Mouse (Mus musculus) neural tube, embryonic 12.5 days (tissue): ENCODE results near the gene Ube2g1. TPM values are rescaled to one million over a fixed set of nuclear protein-coding genes. Genes with fewer than 3 reads are reported as not detected.

Experiments used
- ATAC-seq: fragments of 200-750 bp; cut with Nextera tagmentation; 2 replicates; pipeline ENCODE4 v1.8.0; 2017; ENCODE audit warnings: low read depth, mild to moderate bottlenecking, moderate TSS enrichment, moderate library complexity; ENCODE audit not compliant: low FRiP score
- H3K27ac ChIP-seq: fragments of 300-500 bp; sonication (generic); 2 replicates; pipeline ENCODE4 v1.5.1; 2016
- H3K27me3 ChIP-seq: fragments of 300-500 bp; sonication (generic); replicated peaks from 2 replicates; pipeline ENCODE4 v1.6.1; 2016; ENCODE audit warnings: mild to moderate bottlenecking
- H3K36me3 ChIP-seq: fragments of 300-500 bp; sonication (generic); 2 replicates; pipeline ENCODE4 v1.6.1; 2016; ENCODE audit warnings: mild to moderate bottlenecking
- H3K4me1 ChIP-seq: fragments of 300-500 bp; sonication (generic); 2 replicates; pipeline ENCODE4 v1.6.1; 2016
- H3K4me2 ChIP-seq: fragments of 300-500 bp; sonication (generic); replicated peaks from 2 replicates; pipeline ENCODE4 v1.6.1; 2016; ENCODE audit warnings: mild to moderate bottlenecking
- H3K4me3 ChIP-seq: fragments of 300-500 bp; sonication (generic); 2 replicates; pipeline ENCODE4 v1.5.1; 2016
- H3K9ac ChIP-seq: fragments of 300-500 bp; sonication (generic); 2 replicates; pipeline ENCODE4 v1.6.1; 2016; ENCODE audit warnings: mild to moderate bottlenecking
- H3K9me3 ChIP-seq: fragments of 300-500 bp; sonication (generic); 2 replicates; pipeline ENCODE4 v1.6.1; 2016; ENCODE audit warnings: mild to moderate bottlenecking
- WGBS: fragments of 180-500 bp; shearing (Covaris S2); methylation state at CpG from one replicate; pipeline ENCODE4 v1.1.7; 2016; 5-methylcytosine and 5-hydroxymethylcytosine counted together
- polyA plus RNA-seq: library from polyadenylated mRNA; unstranded; fragments of >200 nt; fragmentation: Nextera tagmentation; extraction: Ambion mirVana; gene quantifications from 2 replicates; pipeline ENCODE4 v1.2.1, GENCODE M21; 2016

Ube2g1 gene
- polyA plus RNA-seq, 1 experiment from 2014 or later = 119 TPM

DNA sequence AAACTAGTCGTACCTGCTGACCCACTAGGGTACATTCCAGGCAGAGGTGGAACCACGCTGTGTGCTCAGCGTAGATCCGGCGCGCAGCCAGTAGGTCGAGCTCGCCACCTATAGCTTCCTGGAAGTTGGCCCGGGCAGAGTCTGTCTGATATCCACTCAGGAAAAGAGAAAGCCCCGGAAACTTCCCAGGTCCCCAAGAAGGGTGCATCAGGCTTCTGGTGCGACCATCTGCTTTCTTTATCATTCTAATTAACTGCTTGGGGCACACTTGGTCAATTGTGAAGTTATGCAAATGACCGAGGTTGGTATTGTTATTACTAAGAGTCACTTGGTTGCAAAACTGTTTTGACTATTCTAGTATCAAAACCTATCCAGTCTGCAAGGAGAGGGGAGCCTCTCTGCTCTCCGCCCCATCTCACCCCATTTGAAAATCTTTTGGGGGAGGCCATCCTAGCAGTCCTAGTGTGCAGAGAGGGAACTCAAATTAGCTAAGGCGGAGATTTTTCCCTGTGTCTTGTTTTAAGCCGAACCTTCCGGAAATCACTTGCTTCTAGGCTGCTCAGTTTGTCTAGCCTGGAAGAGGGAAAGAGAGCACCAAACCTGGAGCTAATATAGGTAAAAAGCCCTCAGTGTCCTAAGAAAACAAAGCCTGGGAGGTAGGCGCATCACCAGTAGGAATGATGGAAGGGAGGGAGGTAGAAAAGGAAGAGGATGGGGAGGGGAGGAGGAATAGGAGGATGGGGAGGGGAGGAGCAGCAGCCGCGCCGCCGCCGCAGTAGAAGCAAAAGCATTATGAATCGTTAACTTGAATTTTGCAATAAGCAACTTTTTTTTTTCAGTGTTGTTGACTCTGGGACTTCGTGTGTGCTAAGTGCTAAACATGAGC lies 30.4 kb upstream of the Ube2g1 start:
- H3K4me1 ChIP-seq = 0 out of 2 replicates have a peak, but pooled peaks cover 10% of the 10 kb centered on the region
- 4% methylated on average over 24 of the region's 24 CpGs for WGBS
- H3K27ac ChIP-seq = no peak overlapping the region

DNA sequence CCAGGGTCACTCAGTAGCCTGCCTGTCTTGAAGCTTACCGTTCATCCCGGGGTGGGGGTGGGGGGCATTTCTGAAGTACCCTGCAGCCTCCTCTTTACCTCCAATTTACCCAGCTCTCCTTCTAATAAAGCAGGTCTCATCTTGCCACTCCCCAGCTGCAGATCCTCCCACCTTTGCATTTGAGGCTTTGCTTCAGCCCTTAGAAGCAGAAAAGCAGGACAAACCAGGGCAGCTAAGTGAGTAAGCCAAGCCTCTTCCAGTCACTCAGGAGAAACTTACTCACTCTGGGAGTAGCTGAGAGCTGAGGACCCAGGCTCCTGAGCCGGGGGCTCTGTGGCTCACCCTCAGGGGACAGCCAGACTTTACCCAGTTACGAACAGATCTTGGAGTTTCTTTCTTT lies 28.6 kb upstream of the Ube2g1 start:
- no peak for ATAC-seq
- 86% methylated on average over 4 of the region's 4 CpGs for WGBS
- H3K27ac ChIP-seq = no peak overlapping the region
- no peak overlapping the region for H3K4me2 ChIP-seq
- H3K9me3 ChIP-seq = no peaks in the 10 kb centered on the region
- no peaks in the 10 kb centered on the region; the same call in 1 of the 2 replicates for H3K27me3 ChIP-seq
- no peaks in the 10 kb centered on the region for H3K36me3 ChIP-seq
- 0 out of 2 replicates have a peak, but pooled peaks cover 10% of the 10 kb centered on the region for H3K4me1 ChIP-seq
- no peak overlapping the region for H3K9ac ChIP-seq
- H3K4me3 ChIP-seq = no peak overlapping the region

More for the DNA sequence above, 30.4 kb upstream of the Ube2g1 start:
- Histone ChIP-seq H3K9me3 (no peaks in the 10 kb centered on the region), H3K4me3 (peak overlapping the region; percentile 24), H3K27me3 (no peaks in the 10 kb centered on the region), H3K4me2 (peak overlapping the region; percentile 62), H3K9ac (0 out of 2 replicates have a peak overlapping the region, but pooled peaks have one; percentile 22), H3K36me3 (no peaks in the 10 kb centered on the region)
- ATAC-seq = peak; percentile 69

DNA sequence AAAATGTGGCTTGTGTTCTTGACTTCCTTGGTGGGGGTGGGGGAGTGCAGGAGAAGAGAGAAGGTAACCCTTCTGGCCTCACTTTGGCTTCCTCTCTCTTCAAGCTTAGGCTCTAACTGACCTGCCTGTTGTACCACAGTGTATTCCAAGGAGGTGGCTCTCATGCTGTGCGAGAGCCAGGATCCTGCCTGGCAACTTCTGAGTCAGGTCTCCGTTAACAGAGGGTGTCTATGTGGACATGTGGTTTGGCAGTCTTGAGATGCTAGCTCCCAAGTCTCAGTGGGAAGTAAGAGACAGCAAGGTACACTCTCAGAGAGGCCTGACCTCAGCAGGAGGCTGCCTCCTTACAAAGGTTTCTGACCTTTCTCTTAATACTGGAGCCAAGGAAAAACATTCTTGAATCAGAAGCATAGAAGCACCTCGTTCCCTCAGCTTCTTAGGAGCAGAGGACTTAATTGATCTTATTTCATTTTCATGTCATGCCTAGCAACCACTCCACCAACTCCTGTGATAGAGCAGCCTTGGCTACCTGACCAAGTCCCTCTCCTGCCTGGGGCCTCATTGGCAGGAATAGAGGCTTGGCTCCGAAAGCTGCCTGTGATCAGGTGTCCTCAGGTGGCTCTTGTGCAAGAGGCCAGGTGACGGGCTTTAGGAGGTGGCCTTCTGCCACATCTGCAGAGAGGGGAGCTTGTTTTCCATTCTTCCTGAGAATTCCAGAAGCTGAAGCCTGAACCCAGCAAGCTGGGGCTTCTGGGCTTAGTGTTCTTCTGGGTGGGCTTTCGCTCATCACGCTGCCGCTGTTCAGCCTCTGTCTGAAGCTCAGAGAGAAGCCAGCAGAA lies 25.3 kb upstream of the Ube2g1 start:
- Histone ChIP-seq H3K9me3 (no peaks in the 10 kb centered on the region), H3K27ac (no peak overlapping the region), H3K4me3 (no peak overlapping the region), H3K36me3 (no peaks in the 10 kb centered on the region), H3K4me2 (no peak overlapping the region), H3K27me3 (no peaks in the 10 kb centered on the region; the same call in 1 of the 2 replicates), H3K9ac (no peak overlapping the region), H3K4me1 (0 out of 2 replicates have a peak, but pooled peaks cover 3% of the 10 kb centered on the region)
- ATAC-seq = no peak
- 75% methylated on average over 8 of the region's 8 CpGs for whole genome bisulfite sequencing

DNA sequence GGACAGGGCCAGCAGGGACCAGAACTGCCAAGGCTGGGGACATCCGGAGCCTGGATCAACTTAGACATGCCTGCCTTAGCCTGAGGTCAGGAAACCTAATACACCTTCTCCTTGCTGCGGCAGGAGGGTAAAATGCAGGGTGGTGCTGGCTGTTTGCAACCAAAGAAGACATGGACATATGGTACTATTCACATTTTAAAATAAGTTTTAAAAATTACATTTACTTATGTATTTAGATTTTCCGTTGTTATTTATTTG lies 24.7 kb upstream of the Ube2g1 start:
- H3K9ac ChIP-seq = no peak overlapping the region
- 81% methylated on average over 3 of the region's 3 CpGs for WGBS

DNA sequence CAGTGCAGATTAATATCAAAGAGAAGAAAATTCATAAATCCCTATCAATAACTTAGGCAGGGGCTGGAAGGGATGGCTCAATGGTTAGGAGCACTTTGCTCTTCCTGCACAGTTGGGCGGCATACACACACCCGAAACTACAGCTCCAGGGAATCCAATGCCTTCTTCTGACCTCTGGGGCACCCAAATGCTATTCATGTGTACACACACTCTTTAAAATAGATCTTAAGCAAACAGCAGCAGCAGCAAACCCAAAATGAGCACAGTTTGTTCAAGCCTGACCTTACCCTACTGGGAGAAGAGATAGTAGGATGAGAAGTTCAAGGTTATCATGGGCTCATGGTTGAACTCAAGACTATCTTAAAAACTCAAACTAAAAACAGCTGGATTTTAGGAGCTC lies 24.0 kb upstream of the Ube2g1 start:
- Histone ChIP-seq H3K27me3 (no peaks in the 10 kb centered on the region; the same call in 1 of the 2 replicates), H3K4me2 (no peak overlapping the region), H3K27ac (no peak overlapping the region), H3K9ac (no peak overlapping the region), H3K4me1 (no peaks in the 10 kb centered on the region), H3K36me3 (no peaks in the 10 kb centered on the region), H3K4me3 (no peak overlapping the region), H3K9me3 (no peaks in the 10 kb centered on the region)
- WGBS = 91% methylated on average over 2 of the region's 2 CpGs
- ATAC-seq = no peak

More for the DNA sequence above, 24.7 kb upstream of the Ube2g1 start:
- no peak for ATAC-seq
- no peaks in the 10 kb centered on the region for H3K9me3 ChIP-seq
- H3K27me3 ChIP-seq = no peaks in the 10 kb centered on the region; the same call in 1 of the 2 replicates
- H3K4me2 ChIP-seq = no peak overlapping the region
- H3K36me3 ChIP-seq = no peaks in the 10 kb centered on the region
- H3K27ac ChIP-seq = no peak overlapping the region
- no peak overlapping the region for H3K4me3 ChIP-seq
- H3K4me1 ChIP-seq = no peaks in the 10 kb centered on the region

DNA sequence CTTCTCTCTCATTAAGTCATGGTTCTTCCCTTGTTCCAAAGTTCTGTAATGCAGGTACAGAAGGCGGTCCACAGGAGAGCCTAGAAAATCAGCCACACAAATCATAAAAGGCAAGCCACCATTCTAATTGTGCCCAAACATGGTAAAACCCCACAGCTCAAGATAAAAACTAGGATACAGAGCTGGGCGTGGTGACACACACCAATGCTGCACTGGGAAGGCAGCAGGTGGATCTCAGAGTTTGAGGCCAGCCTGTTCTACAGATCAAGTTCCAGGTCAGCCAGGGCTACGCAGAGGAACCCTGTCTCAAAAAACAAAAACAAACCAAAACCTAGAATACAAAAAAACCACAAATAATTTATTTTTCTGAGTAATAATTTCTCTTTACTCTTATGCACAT lies 20.5 kb upstream of the Ube2g1 start:
- Histone ChIP-seq H3K4me3 (no peak overlapping the region), H3K27me3 (no peaks in the 10 kb centered on the region; the same call in 1 of the 2 replicates), H3K4me2 (no peak overlapping the region), H3K36me3 (no peaks in the 10 kb centered on the region), H3K9ac (no peak overlapping the region), H3K9me3 (no peaks in the 10 kb centered on the region), H3K4me1 (no peaks in the 10 kb centered on the region), H3K27ac (no peak overlapping the region)
- ATAC-seq = no peak
- WGBS = 92% methylated on average over 3 of the region's 3 CpGs

DNA sequence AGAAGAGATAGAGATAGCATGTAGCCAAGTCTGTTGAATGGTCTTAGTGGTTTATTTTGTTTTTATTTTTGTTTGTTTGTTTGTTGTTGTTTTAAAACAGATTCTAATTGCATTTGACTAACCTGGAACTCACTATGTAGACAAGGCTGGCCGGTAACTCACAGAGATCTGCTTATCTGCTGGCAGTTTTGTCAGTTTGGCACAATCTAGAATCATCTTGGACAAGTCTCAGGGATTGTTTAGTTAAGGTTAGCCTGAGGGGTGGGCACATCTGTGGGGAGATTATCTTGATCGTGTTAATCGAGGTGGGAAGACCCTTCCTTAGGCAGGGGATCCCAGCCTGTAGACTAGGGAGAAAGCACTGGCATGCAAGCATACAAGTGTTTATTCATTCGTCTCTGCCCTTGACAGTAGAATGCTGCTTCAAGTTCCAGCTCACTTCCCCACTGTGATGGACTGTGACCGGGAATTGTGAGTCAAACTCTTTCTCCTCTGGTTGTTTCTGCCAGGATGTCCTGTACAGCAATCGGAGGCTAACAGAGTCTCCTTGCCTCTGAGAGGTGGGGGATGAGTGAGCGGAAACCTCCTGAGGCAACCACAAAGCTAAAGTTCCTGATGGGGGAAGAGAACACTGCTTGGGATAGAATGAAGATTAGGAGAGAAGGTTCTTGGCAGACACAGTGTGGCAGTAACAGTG lies 19.4 kb upstream of the Ube2g1 start:
- no peak overlapping the region for H3K4me2 ChIP-seq
- WGBS = 74% methylated on average over 7 of the region's 7 CpGs
- ATAC-seq = no peak
- no peak overlapping the region for H3K4me3 ChIP-seq
- no peaks in the 10 kb centered on the region for H3K4me1 ChIP-seq
- H3K27ac ChIP-seq = no peak overlapping the region
- H3K27me3 ChIP-seq = no peaks in the 10 kb centered on the region
- H3K9me3 ChIP-seq = no peaks in the 10 kb centered on the region
- H3K9ac ChIP-seq = no peak overlapping the region
- H3K36me3 ChIP-seq = no peaks in the 10 kb centered on the region

DNA sequence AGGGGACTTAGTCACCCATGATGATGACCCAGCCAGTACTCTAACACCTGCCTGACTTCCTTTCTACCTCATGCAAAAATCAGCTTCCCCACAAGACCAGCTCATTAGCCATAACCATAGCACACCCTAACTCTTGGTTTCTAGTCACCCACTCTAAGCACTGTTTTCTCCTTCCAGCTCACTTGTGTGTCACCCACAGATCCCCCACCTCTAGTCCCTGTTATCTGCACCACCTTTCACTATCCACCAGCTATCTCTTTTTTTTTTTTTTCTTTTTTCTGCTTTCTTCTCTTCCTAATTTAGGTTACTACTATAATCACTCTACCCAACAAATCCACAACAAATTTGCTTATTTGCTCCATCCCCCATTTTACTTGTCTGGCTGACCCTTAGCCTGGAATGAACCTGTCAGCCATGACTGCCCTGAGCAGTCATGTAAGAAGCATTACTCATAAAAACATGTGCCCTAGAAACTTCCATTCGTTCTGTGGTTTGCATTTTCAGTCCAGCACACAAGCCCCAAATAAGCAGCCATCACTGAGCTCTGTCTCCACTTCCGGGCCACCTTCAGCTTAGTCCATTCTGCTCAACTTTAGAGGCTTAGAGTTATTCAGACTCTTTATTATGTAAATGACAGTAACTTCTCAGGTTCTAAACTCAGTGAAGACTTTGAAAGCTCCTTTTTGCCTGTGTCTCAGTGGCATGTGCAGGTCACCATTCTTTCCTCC lies 11.9 kb upstream of the Ube2g1 start:
- Histone ChIP-seq H3K4me1 (no peaks in the 10 kb centered on the region), H3K9me3 (no peaks in the 10 kb centered on the region), H3K9ac (no peak overlapping the region), H3K4me3 (no peak overlapping the region), H3K4me2 (no peak overlapping the region), H3K27me3 (no peaks in the 10 kb centered on the region), H3K27ac (no peak overlapping the region), H3K36me3 (no peaks in the 10 kb centered on the region)
- 68% methylated on average over 2 of the region's 2 CpGs for WGBS
- ATAC-seq = no peak

DNA sequence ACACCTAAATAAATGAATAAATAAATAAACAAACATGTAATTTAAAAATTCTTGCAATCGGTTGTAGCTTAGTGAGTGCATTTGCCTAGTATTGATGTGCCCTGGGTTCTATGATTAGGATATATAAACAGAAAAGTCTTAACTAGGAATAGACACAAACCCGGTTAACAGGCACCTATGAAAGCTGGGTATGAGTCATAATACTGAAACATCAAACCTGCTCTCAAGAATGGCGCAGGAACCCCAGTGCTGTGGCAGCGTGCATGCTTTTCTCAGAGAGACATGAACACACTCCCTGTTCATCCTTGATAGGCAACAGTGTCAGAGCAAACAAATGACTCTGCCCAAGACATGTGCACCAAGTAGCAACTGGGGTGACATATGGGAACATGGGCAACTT lies 9.3 kb upstream of the Ube2g1 start:
- no peaks in the 10 kb centered on the region for H3K9me3 ChIP-seq
- H3K9ac ChIP-seq = no peak overlapping the region
- H3K27me3 ChIP-seq = no peaks in the 10 kb centered on the region
- 92% methylated on average over 4 of the region's 4 CpGs for WGBS
- no peaks in the 10 kb centered on the region for H3K4me1 ChIP-seq
- H3K36me3 ChIP-seq = no peaks in the 10 kb centered on the region
- H3K27ac ChIP-seq = no peak overlapping the region
- no peak for ATAC-seq
- H3K4me2 ChIP-seq = no peak overlapping the region
- no peak overlapping the region for H3K4me3 ChIP-seq

DNA sequence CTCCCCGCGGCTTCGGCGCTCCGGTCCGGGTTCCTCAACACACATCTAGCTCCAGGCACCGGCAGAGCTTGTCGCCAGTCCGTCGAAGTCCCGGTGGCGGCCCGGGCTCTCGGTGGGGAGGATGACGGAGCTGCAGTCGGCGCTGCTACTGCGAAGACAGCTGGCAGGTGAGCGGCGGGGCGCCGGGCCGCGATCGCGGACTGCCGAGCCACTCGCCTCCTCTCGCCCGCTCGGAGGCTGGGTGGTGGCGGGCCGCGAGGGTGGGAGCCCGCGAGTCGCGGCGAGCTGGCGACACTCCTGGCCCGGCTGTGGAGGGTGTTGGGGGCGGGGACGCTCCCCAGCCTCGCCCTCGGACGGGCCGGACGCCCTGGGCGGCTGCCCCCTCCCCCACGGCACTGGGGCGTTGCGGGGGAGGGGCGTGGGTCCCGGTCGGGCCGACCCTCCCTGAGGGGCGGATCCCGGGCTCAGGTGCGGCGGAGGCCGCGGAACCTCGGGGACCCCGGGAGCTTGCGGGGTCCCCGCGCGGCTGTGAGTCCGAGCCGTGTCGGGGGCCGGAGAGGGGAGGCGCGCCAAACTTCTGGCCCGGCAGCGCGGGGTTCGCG lies 487 bp downstream of the Ube2g1 start:
- peak overlapping the region; percentile 64 for H3K4me2 ChIP-seq
- peak overlapping the region; percentile 96 for H3K27ac ChIP-seq
- H3K4me3 ChIP-seq = peak overlapping the region; percentile 99
- peak; percentile 78 for ATAC-seq
- no peaks in the 10 kb centered on the region for H3K27me3 ChIP-seq
- under 1% methylated on average over 79 of the region's 79 CpGs for WGBS
- 0 out of 2 replicates have a peak, but pooled peaks cover 6% of the 10 kb centered on the region for H3K4me1 ChIP-seq
- no peaks in the 10 kb centered on the region for H3K9me3 ChIP-seq
- no peaks in the 10 kb centered on the region for H3K36me3 ChIP-seq
- peak overlapping the region; percentile 98 for H3K9ac ChIP-seq

DNA sequence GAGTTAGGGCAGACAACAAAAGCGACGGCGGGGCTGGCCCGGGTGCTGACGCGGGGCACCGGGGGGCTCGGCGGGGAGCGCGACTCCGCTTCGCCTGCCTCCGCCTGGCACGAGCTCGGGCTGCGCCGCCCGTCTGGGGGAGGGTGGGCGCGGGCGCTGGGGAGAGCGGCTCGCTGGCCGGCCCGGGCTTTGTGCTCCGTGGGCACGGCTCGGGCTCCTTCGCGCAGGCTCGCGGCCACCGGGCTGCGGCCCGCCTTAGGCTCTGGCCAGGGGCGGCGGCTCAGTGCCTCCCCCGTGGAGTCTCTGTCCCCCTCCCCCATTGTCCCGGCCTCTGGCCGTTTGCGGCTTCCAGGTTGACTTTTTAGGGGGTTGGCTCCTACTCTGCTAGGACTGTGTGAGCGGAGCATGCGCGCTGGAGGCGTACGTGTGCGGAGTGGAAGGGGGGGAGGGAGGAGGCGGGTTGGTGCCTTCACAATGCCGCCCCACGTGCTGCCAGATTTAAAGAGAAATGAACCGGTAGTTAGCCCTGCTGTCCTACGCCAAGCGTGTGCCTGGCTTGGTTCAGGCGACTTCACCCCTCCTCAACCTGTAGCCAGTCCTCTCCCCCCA lies 1.1 kb downstream of the Ube2g1 start:
- Histone ChIP-seq H3K4me3 (peak overlapping the region; percentile 99), H3K4me1 (0 out of 2 replicates have a peak, but pooled peaks cover 6% of the 10 kb centered on the region), H3K4me2 (peak overlapping the region; percentile 64), H3K36me3 (no peaks in the 10 kb centered on the region), H3K27me3 (no peaks in the 10 kb centered on the region), H3K27ac (peak overlapping the region; percentile 96), H3K9ac (peak overlapping the region; percentile 98), H3K9me3 (no peaks in the 10 kb centered on the region)
- ATAC-seq = peak; percentile 90
- WGBS = 2% methylated on average over 53 of the region's 55 CpGs
